Mouse (Mus musculus): ENCODE measurements around the gene Tmem229b.

GRCm38 (mm10) chr12:79041436-79041835, 34.0 kb upstream of the Tmem229b start:
- TF ChIP-seq POLR2A (IDR thresholded peaks at IDR 0.05; ENCODE audit: insufficient read length, low read depth) (no peak), TCF3 (IDR thresholded peaks at IDR 0.05; ENCODE audit: insufficient read length, low read depth) (no peak), MAX (IDR thresholded peaks at IDR 0.05; ENCODE audit: low read depth) (no peak), CEBPB (IDR thresholded peaks at IDR 0.05; ENCODE audit: insufficient read depth, poor library complexity, severe bottlenecking) (no peak)
